Mouse (Mus musculus): ENCODE data around the gene Gpr4. TPM values are rescaled to one million over a fixed set of nuclear protein-coding genes. Genes with fewer than 3 reads are reported as not detected.

The Gpr4 gene
- 1.7 and 1.9 TPM in 2 replicates for polyA plus RNA-seq (2015; fragmentation: Nextera tagmentation; extraction: Ambion mirVana)

GRCm38 (mm10) chr7:19211996-19212755 is at the start of gene Gpr4:
Gene Gpr4 (plus strand): TSS chr7:19212538.
- Histone ChIP-seq H3K4me2 (replicated peaks) (peak within 1 kb of the TSS; percentile 82), H3K9ac (peak within 1 kb of the TSS; percentile 35; the same call in 1 of the 2 replicates), H3K4me1 (peaks cover 12% of the 10 kb centered on the region; the same call in 1 of the 2 replicates), H3K9me3 (replicated peaks) (no peaks in the 10 kb centered on the region), H3K4me3 (replicated peaks) (peak within 1 kb of the TSS; percentile 53), H3K36me3 (no peaks in the 10 kb centered on the region), H3K27ac (replicated peaks) (no peak within 1 kb of the TSS), H3K27me3 (peaks cover 6% of the 10 kb centered on the region; the same call in 1 of the 2 replicates)
- WGBS, result 2% methylated on average over 30 of the region's 30 CpGs
- ATAC-seq (ENCODE audit: insufficient number of reproducible peaks, low FRiP score, low TSS enrichment, low read depth), result no peak

- H3K4me2 ChIP-seq (replicated peaks), result no peak overlapping the region
- no peak for ATAC-seq (ENCODE audit: insufficient number of reproducible peaks, low FRiP score, low TSS enrichment, low read depth)
- no peaks in the 10 kb centered on the region for H3K9me3 ChIP-seq (replicated peaks)
- no peak overlapping the region for H3K4me3 ChIP-seq (replicated peaks)
- no peak overlapping the region for H3K27ac ChIP-seq (replicated peaks)
- peaks cover 38% of the 10 kb centered on the region for H3K4me1 ChIP-seq
- H3K27me3 ChIP-seq, result peaks cover 37% of the 10 kb centered on the region
- H3K36me3 ChIP-seq, result no peaks in the 10 kb centered on the region
- WGBS, result 76% methylated on average over 7 of the region's 7 CpGs
- H3K9ac ChIP-seq, result no peak overlapping the region
These were observed 49.4 kb upstream of the Gpr4 start for GRCm38 (mm10) chr7:19162928-19163327.

- H3K4me3 ChIP-seq (replicated peaks), result no peak overlapping the region
- 0 out of 2 replicates have a peak, but pooled peaks have one; percentile 0 for ATAC-seq (ENCODE audit: insufficient number of reproducible peaks, low FRiP score, low TSS enrichment, low read depth)
- H3K4me2 ChIP-seq (replicated peaks), result peak overlapping the region; percentile 10
- peaks cover 37% of the 10 kb centered on the region for H3K27me3 ChIP-seq
- no peak overlapping the region for H3K9ac ChIP-seq
- peaks cover 38% of the 10 kb centered on the region for H3K4me1 ChIP-seq
- WGBS, result 28% methylated on average over 12 of the region's 12 CpGs
- H3K36me3 ChIP-seq, result no peaks in the 10 kb centered on the region
- no peak overlapping the region for H3K27ac ChIP-seq (replicated peaks)
- no peaks in the 10 kb centered on the region for H3K9me3 ChIP-seq (replicated peaks)
These were observed 48.6 kb upstream of the Gpr4 start for GRCm38 (mm10) chr7:19163752-19164151.

- Histone ChIP-seq H3K9ac (no peak overlapping the region), H3K4me3 (replicated peaks) (no peak overlapping the region), H3K27me3 (peaks cover 37% of the 10 kb centered on the region), H3K4me1 (peaks cover 37% of the 10 kb centered on the region), H3K4me2 (replicated peaks) (peak overlapping the region; percentile 10), H3K27ac (replicated peaks) (no peak overlapping the region), H3K9me3 (replicated peaks) (no peaks in the 10 kb centered on the region), H3K36me3 (no peaks in the 10 kb centered on the region)
- ATAC-seq (ENCODE audit: insufficient number of reproducible peaks, low FRiP score, low TSS enrichment, low read depth), result peak; percentile 66
- 2% methylated on average over 6 of the region's 6 CpGs for WGBS
These were observed 48.1 kb upstream of the Gpr4 start for GRCm38 (mm10) chr7:19164189-19164588.

- Histone ChIP-seq H3K27ac (replicated peaks) (no peak overlapping the region), H3K4me3 (replicated peaks) (no peak overlapping the region), H3K4me2 (replicated peaks) (peak overlapping the region; percentile 10; the same call in 1 of the 2 replicates), H3K36me3 (no peaks in the 10 kb centered on the region), H3K9me3 (replicated peaks) (no peaks in the 10 kb centered on the region), H3K27me3 (peaks cover 30% of the 10 kb centered on the region), H3K9ac (no peak overlapping the region), H3K4me1 (peaks cover 34% of the 10 kb centered on the region)
- ATAC-seq (ENCODE audit: insufficient number of reproducible peaks, low FRiP score, low TSS enrichment, low read depth), result no peak
- WGBS, result 2% methylated on average over 13 of the region's 13 CpGs
These were observed 47.4 kb upstream of the Gpr4 start for GRCm38 (mm10) chr7:19164978-19165377.

GRCm38 (mm10) chr7:19165656-19166423 is 46.5 kb upstream of the Gpr4 start, which contains the start of gene Gipr:
Gene Gipr (minus strand): TSS chr7:19166127.
- no peak within 1 kb of the TSS for H3K4me3 ChIP-seq (replicated peaks)
- peak within 1 kb of the TSS; percentile 19; the same call in 1 of the 2 replicates for H3K4me2 ChIP-seq (replicated peaks)
- 11% methylated on average over 14 of the region's 14 CpGs for WGBS
- no peak within 1 kb of the TSS for H3K27ac ChIP-seq (replicated peaks)
- H3K9me3 ChIP-seq (replicated peaks), result no peaks in the 10 kb centered on the region
- peaks cover 22% of the 10 kb centered on the region for H3K27me3 ChIP-seq
- H3K4me1 ChIP-seq, result peaks cover 33% of the 10 kb centered on the region
- no peak within 1 kb of the TSS for H3K9ac ChIP-seq
- no peaks in the 10 kb centered on the region for H3K36me3 ChIP-seq
- ATAC-seq (ENCODE audit: insufficient number of reproducible peaks, low FRiP score, low TSS enrichment, low read depth), result no peak

GRCm38 (mm10) chr7:19166990-19167389 is 45.3 kb upstream of the Gpr4 start:
- no peak for ATAC-seq (ENCODE audit: insufficient number of reproducible peaks, low FRiP score, low TSS enrichment, low read depth)
- Histone ChIP-seq H3K4me3 (replicated peaks) (no peak overlapping the region), H3K27ac (replicated peaks) (no peak overlapping the region), H3K9ac (no peak overlapping the region), H3K27me3 (peaks cover 22% of the 10 kb centered on the region), H3K4me1 (peaks cover 37% of the 10 kb centered on the region), H3K4me2 (replicated peaks) (no peak overlapping the region), H3K36me3 (no peaks in the 10 kb centered on the region), H3K9me3 (replicated peaks) (no peaks in the 10 kb centered on the region)
- WGBS, result 85% methylated on average over 3 of the region's 3 CpGs

- H3K4me3 ChIP-seq (replicated peaks), result no peak overlapping the region
- no peak for ATAC-seq (ENCODE audit: insufficient number of reproducible peaks, low FRiP score, low TSS enrichment, low read depth)
- no peak overlapping the region for H3K4me2 ChIP-seq (replicated peaks)
- H3K4me1 ChIP-seq, result peaks cover 36% of the 10 kb centered on the region
- no peaks in the 10 kb centered on the region for H3K36me3 ChIP-seq
- H3K9me3 ChIP-seq (replicated peaks), result no peaks in the 10 kb centered on the region
- no peak overlapping the region for H3K9ac ChIP-seq
- peaks cover 15% of the 10 kb centered on the region for H3K27me3 ChIP-seq
- WGBS, result 56% methylated on average over 10 of the region's 10 CpGs
- H3K27ac ChIP-seq (replicated peaks), result no peak overlapping the region; the same call in 1 of the 2 replicates
These were observed 42.8 kb upstream of the Gpr4 start for GRCm38 (mm10) chr7:19169506-19169905.

- Histone ChIP-seq H3K4me3 (replicated peaks) (no peak overlapping the region), H3K36me3 (no peaks in the 10 kb centered on the region), H3K9ac (no peak overlapping the region), H3K4me1 (peaks cover 30% of the 10 kb centered on the region), H3K9me3 (replicated peaks) (no peaks in the 10 kb centered on the region), H3K27me3 (peaks cover 12% of the 10 kb centered on the region), H3K4me2 (replicated peaks) (no peak overlapping the region), H3K27ac (replicated peaks) (no peak overlapping the region)
- 38% methylated on average over 8 of the region's 8 CpGs for WGBS
- peak; percentile 39; the same call in 1 of the 2 replicates for ATAC-seq (ENCODE audit: insufficient number of reproducible peaks, low FRiP score, low TSS enrichment, low read depth)
These were observed 42.2 kb upstream of the Gpr4 start for GRCm38 (mm10) chr7:19170142-19170541.

GRCm38 (mm10) chr7:19171831-19172230 is 40.5 kb upstream of the Gpr4 start:
- H3K4me2 ChIP-seq (replicated peaks), result no peak overlapping the region
- peaks cover 34% of the 10 kb centered on the region for H3K4me1 ChIP-seq
- no peak for ATAC-seq (ENCODE audit: insufficient number of reproducible peaks, low FRiP score, low TSS enrichment, low read depth)
- 51% methylated on average over 8 of the region's 8 CpGs for WGBS
- H3K9me3 ChIP-seq (replicated peaks), result no peaks in the 10 kb centered on the region
- no peaks in the 10 kb centered on the region for H3K36me3 ChIP-seq
- H3K27me3 ChIP-seq, result peaks cover 20% of the 10 kb centered on the region
- peak overlapping the region; percentile 63; the same call in 1 of the 2 replicates for H3K27ac ChIP-seq (replicated peaks)
- H3K9ac ChIP-seq, result no peak overlapping the region
- H3K4me3 ChIP-seq (replicated peaks), result no peak overlapping the region

GRCm38 (mm10) chr7:19172874-19173273 is 39.5 kb upstream of the Gpr4 start:
- Histone ChIP-seq H3K27me3 (peaks cover 31% of the 10 kb centered on the region), H3K36me3 (no peaks in the 10 kb centered on the region), H3K9ac (peak overlapping the region; percentile 18; the same call in 1 of the 2 replicates), H3K4me2 (replicated peaks) (peak overlapping the region; percentile 58), H3K4me3 (replicated peaks) (peak overlapping the region; percentile 36), H3K9me3 (replicated peaks) (no peaks in the 10 kb centered on the region), H3K27ac (replicated peaks) (no peak overlapping the region), H3K4me1 (peaks cover 35% of the 10 kb centered on the region)
- ATAC-seq (ENCODE audit: insufficient number of reproducible peaks, low FRiP score, low TSS enrichment, low read depth), result peak; percentile 53; the same call in 1 of the 2 replicates
- WGBS, result 2% methylated on average over 17 of the region's 17 CpGs

Data from embryonic facial prominence, embryonic 15.5 days (tissue).